Mouse (Mus musculus) CH12.LX (cell line): Measurements from ENCODE around the gene Cbx8. TPM values are rescaled to one million over a fixed set of nuclear protein-coding genes. Genes with fewer than 3 reads are reported as not detected.

ENCODE experiments used
- DNase-seq: peaks from one replicate; pipeline ENCODE4 v3.0.0-alpha.2; 2013; ENCODE audit errors: extremely low read depth
- H3K27ac ChIP-seq: 2 replicates; pipeline ENCODE4 v1.5.1; 2012; ENCODE audit warnings: low read depth, mild to moderate bottlenecking, control low read depth, moderate library complexity; ENCODE audit not compliant: insufficient read depth
- H3K27me3 ChIP-seq: replicated peaks from 2 replicates; pipeline ENCODE3; 2012; ENCODE audit warnings: inconsistent platforms
- H3K36me3 ChIP-seq, 2 experiments: replicated peaks in 1 of 2; 2 replicates each; pipeline versions ENCODE3 to v1.6.1; 2012; ENCODE audit warnings: inconsistent platforms in 1 of 2, low read length in 1 of 2, mild to moderate bottlenecking in 1 of 2, mixed read lengths in 1 of 2, moderate library complexity in 1 of 2; ENCODE audit not compliant: control insufficient read depth in 1 of 2, insufficient read depth in 1 of 2
- H3K4me1 ChIP-seq, 2 experiments: 2 replicates each; pipeline ENCODE4 v1.6.1; 2012; ENCODE audit warnings: inconsistent platforms in 1 of 2, moderate library complexity in 1 of 2; ENCODE audit not compliant: insufficient read depth in 2 of 2, control insufficient read depth in 1 of 2
- H3K4me2 ChIP-seq: 2 replicates; pipeline ENCODE4 v1.6.1; 2012; ENCODE audit warnings: low read depth, mild to moderate bottlenecking, control low read depth; ENCODE audit not compliant: poor library complexity, insufficient read depth, severe bottlenecking
- H3K4me3 ChIP-seq, 3 experiments: fragments of 150-350 bp in 1 of 3; sonication (generic) in 1 of 3; replicated peaks in 1 of 3; 2 replicates each; pipeline versions ENCODE3 to v1.5.1; 2011 to 2012; ENCODE audit warnings: low read depth in 2 of 3, low read length in 2 of 3, mild to moderate bottlenecking in 2 of 3, moderate library complexity in 2 of 3, control low read depth in 1 of 3, improper control_type of control experiment in 1 of 3, inconsistent platforms in 1 of 3, mixed read lengths in 1 of 3; ENCODE audit not compliant: poor library complexity in 1 of 3
- H3K79me2 ChIP-seq: replicated peaks from 2 replicates; pipeline ENCODE4 v1.6.1; 2012; ENCODE audit warnings: mild to moderate bottlenecking, moderate library complexity; ENCODE audit not compliant: control insufficient read depth, poor library complexity, insufficient read depth, severe bottlenecking; ENCODE audit errors: extremely low read depth
- H3K9ac ChIP-seq: 2 replicates; pipeline ENCODE4 v1.6.1; 2012; ENCODE audit warnings: low read depth, mild to moderate bottlenecking, control low read depth, moderate library complexity; ENCODE audit not compliant: insufficient read depth
- H3K9me3 ChIP-seq: replicated peaks from 2 replicates; pipeline ENCODE3; 2012; ENCODE audit warnings: low read length, inconsistent platforms, mixed read lengths
- BHLHE40 ChIP-seq: IDR thresholded peaks from 2 replicates; pipeline ENCODE4 v1.6.1; 2011; ENCODE audit warnings: mild to moderate bottlenecking, low read depth, low read length, improper control_type of control experiment
- CHD1 ChIP-seq: IDR thresholded peaks from 2 replicates; pipeline ENCODE4 v1.6.1; 2012; ENCODE audit warnings: low read depth, low read length, improper control_type of control experiment, inconsistent platforms
- CHD2 ChIP-seq: IDR thresholded peaks from 2 replicates; pipeline ENCODE4 v1.6.1; 2011; ENCODE audit warnings: low read length, improper control_type of control experiment
- CTCF ChIP-seq, 2 experiments: IDR thresholded peaks in 1 of 2; conservative IDR thresholded peaks in 1 of 2; 2 replicates each; pipeline ENCODE4 v1.5.1; 2011 to 2012; ENCODE audit warnings: low read depth in 2 of 2, low read length in 2 of 2, improper control_type of control experiment in 1 of 2, inconsistent platforms in 1 of 2, mild to moderate bottlenecking in 1 of 2, moderate library complexity in 1 of 2
- E2F4 ChIP-seq: IDR thresholded peaks from 2 replicates; pipeline ENCODE4 v1.6.1; 2011; ENCODE audit warnings: low read depth, low read length, improper control_type of control experiment; ENCODE audit not compliant: insufficient replicate concordance
- ELF1 ChIP-seq: IDR thresholded peaks from 2 replicates; pipeline ENCODE4 v1.6.1; 2014; ENCODE audit warnings: low read depth, mild to moderate bottlenecking, inconsistent platforms, low read length, improper control_type of control experiment
- EP300 ChIP-seq: IDR thresholded peaks from 2 replicates; pipeline ENCODE4 v1.6.1; 2011; ENCODE audit warnings: low read length, improper control_type of control experiment
- ETS1 ChIP-seq: conservative IDR thresholded peaks from 2 replicates; pipeline ENCODE4 v1.6.1; 2012; ENCODE audit warnings: low read depth, mild to moderate bottlenecking, inconsistent platforms, low read length, improper control_type of control experiment, moderate library complexity
- GABPA ChIP-seq: IDR thresholded peaks from 2 replicates; pipeline ENCODE4 v1.6.1; 2012; ENCODE audit warnings: low read depth, low read length, improper control_type of control experiment, inconsistent platforms; ENCODE audit not compliant: insufficient replicate concordance
- HCFC1 ChIP-seq: IDR thresholded peaks from 2 replicates; pipeline ENCODE4 v1.6.1; 2012; ENCODE audit warnings: low read depth, mild to moderate bottlenecking, inconsistent platforms, low read length, improper control_type of control experiment
- IRF4 ChIP-seq: IDR thresholded peaks from 2 replicates; pipeline ENCODE4 v1.6.1; 2014; ENCODE audit warnings: low read depth, mild to moderate bottlenecking, inconsistent platforms, low read length, improper control_type of control experiment
- JUN ChIP-seq: IDR thresholded peaks from 2 replicates; pipeline ENCODE4 v1.6.1; 2011; ENCODE audit warnings: low read depth, mild to moderate bottlenecking, low read length, improper control_type of control experiment, moderate library complexity; ENCODE audit not compliant: insufficient read depth
- JUND ChIP-seq: conservative IDR thresholded peaks from 2 replicates; pipeline ENCODE4 v1.6.1; 2011; ENCODE audit warnings: low read depth, low read length, improper control_type of control experiment
- KAT2A ChIP-seq: IDR thresholded peaks from 2 replicates; pipeline ENCODE4 v1.6.1; 2012; ENCODE audit warnings: low read length, improper control_type of control experiment, inconsistent platforms; ENCODE audit not compliant: insufficient replicate concordance
- MAFK ChIP-seq: IDR thresholded peaks from 2 replicates; pipeline ENCODE4 v1.6.1; 2011; ENCODE audit warnings: low read length, improper control_type of control experiment; ENCODE audit not compliant: insufficient replicate concordance
- MAX ChIP-seq: IDR thresholded peaks from 2 replicates; pipeline ENCODE4 v1.6.1; 2011; ENCODE audit warnings: low read length, improper control_type of control experiment
- MEF2A ChIP-seq: IDR thresholded peaks from 2 replicates; pipeline ENCODE4 v1.6.1; 2014; ENCODE audit warnings: low read depth, mild to moderate bottlenecking, inconsistent platforms, low read length, improper control_type of control experiment, borderline replicate concordance
- MXI1 ChIP-seq: IDR thresholded peaks from 2 replicates; pipeline ENCODE4 v1.6.1; 2011; ENCODE audit warnings: mild to moderate bottlenecking, low read depth, low read length, improper control_type of control experiment
- MYC ChIP-seq: IDR thresholded peaks from 2 replicates; pipeline ENCODE4 v1.6.1; 2011; ENCODE audit warnings: low read depth, mild to moderate bottlenecking, improper control_type of control experiment, low read length
- NELFE ChIP-seq: IDR thresholded peaks from 2 replicates; pipeline ENCODE4 v1.6.1; 2011; ENCODE audit warnings: low read depth, low read length, improper control_type of control experiment
- NRF1 ChIP-seq: IDR thresholded peaks from 2 replicates; pipeline ENCODE4 v1.6.1; 2014; ENCODE audit warnings: low read depth, mild to moderate bottlenecking, inconsistent platforms, low read length, improper control_type of control experiment, moderate library complexity
- PAX5 ChIP-seq: IDR thresholded peaks from 2 replicates; pipeline ENCODE4 v1.6.1; 2012; ENCODE audit warnings: low read length, inconsistent platforms, mixed read lengths
- POLR2A ChIP-seq: IDR thresholded peaks from 2 replicates; pipeline ENCODE4 v1.6.1; 2011; ENCODE audit warnings: low read depth, mild to moderate bottlenecking, improper control_type of control experiment, low read length
- POLR2AphosphoS2 ChIP-seq: IDR thresholded peaks from 2 replicates; pipeline ENCODE4 v1.6.1; 2011; ENCODE audit warnings: low read depth, low read length, improper control_type of control experiment
- RAD21 ChIP-seq: IDR thresholded peaks from 2 replicates; pipeline ENCODE4 v1.6.1; 2011; ENCODE audit warnings: low read depth, mild to moderate bottlenecking, low read length, improper control_type of control experiment, moderate library complexity
- RCOR1 ChIP-seq: conservative IDR thresholded peaks from 2 replicates; pipeline ENCODE4 v1.6.1; 2012; ENCODE audit warnings: low read depth, mild to moderate bottlenecking, inconsistent platforms, low read length, improper control_type of control experiment
- SIN3A ChIP-seq: IDR thresholded peaks from 2 replicates; pipeline ENCODE4 v1.6.1; 2012; ENCODE audit warnings: low read length, improper control_type of control experiment, inconsistent platforms
- SMC3 ChIP-seq: IDR thresholded peaks from 2 replicates; pipeline ENCODE4 v1.6.1; 2011; ENCODE audit warnings: low read depth, low read length, improper control_type of control experiment
- TBP ChIP-seq: conservative IDR thresholded peaks from 2 replicates; pipeline ENCODE4 v1.6.1; 2011; ENCODE audit warnings: low read depth, low read length, improper control_type of control experiment
- TCF12 ChIP-seq: IDR thresholded peaks from 2 replicates; pipeline ENCODE4 v1.6.1; 2014; ENCODE audit warnings: low read depth, mild to moderate bottlenecking, inconsistent platforms, low read length, improper control_type of control experiment
- UBTF ChIP-seq: IDR thresholded peaks from 2 replicates; pipeline ENCODE4 v1.6.1; 2012; ENCODE audit warnings: low read depth, mild to moderate bottlenecking, inconsistent platforms, low read length, improper control_type of control experiment, moderate library complexity
- USF1 ChIP-seq: IDR thresholded peaks from 2 replicates; pipeline ENCODE4 v1.6.1; 2014; ENCODE audit warnings: low read depth, mild to moderate bottlenecking, inconsistent platforms, low read length, improper control_type of control experiment
- USF2 ChIP-seq: conservative IDR thresholded peaks from 2 replicates; pipeline ENCODE4 v1.6.1; 2011; ENCODE audit warnings: low read depth, low read length, improper control_type of control experiment
- ZC3H11A ChIP-seq: IDR thresholded peaks from 2 replicates; pipeline ENCODE4 v1.6.1; 2012; ENCODE audit warnings: low read depth, mild to moderate bottlenecking, inconsistent platforms, low read length, improper control_type of control experiment
- ZKSCAN1 ChIP-seq: IDR thresholded peaks from 2 replicates; pipeline ENCODE4 v1.6.1; 2012; ENCODE audit warnings: low read depth, inconsistent platforms, low read length, improper control_type of control experiment, borderline replicate concordance
- ZMIZ1 ChIP-seq: IDR thresholded peaks from 2 replicates; pipeline ENCODE4 v1.6.1; 2012; ENCODE audit warnings: low read depth, mild to moderate bottlenecking, inconsistent platforms, low read length, improper control_type of control experiment
- ZNF384 ChIP-seq: IDR thresholded peaks from 2 replicates; pipeline ENCODE4 v1.6.1; 2012; ENCODE audit warnings: low read depth, low read length, improper control_type of control experiment, inconsistent platforms
- dilution Hi-C: fragments of 300-500 bp; cut with MboI; formaldehyde crosslinking; loops from 2 replicates; pipeline ENCODE4 v1.14.3; 2020; ENCODE audit warnings: low sequenced_read_pairs; ENCODE audit not compliant: extremely low pct_unique_long_range_greater_than_20kb, extremely low pct_ligation_motif_present
- in situ Hi-C: fragments of 300-500 bp; cut with MboI; formaldehyde crosslinking; loops from 3 replicates; pipeline ENCODE4 v1.14.3; 2019; ENCODE audit warnings: low sequenced_read_pairs, low pct_ligation_motif_present, low pct_unique_long_range_greater_than_20kb, mixed read lengths
- polyA plus RNA-seq: library from polyadenylated mRNA; unstranded; fragments of >175 nt; gene quantifications from 2 replicates; pipeline ENCODE4 v1.2.1, GENCODE M21; 2012; ENCODE audit warnings: low read depth; ENCODE audit not compliant: insufficient read length
- total RNA-seq, 2 experiments: library from RNA; depleted of rRNA; stranded (reverse); fragments of 300-350 nt in 1 of 2; fragments of >200 nt in 1 of 2; gene quantifications; 2 replicates each; pipeline ENCODE4 v1.2.3; 2012 to 2014

Gene Cbx8
- total and polyA plus RNA-seq, 3 experiments, result 6.0 to 10.2 (median 6.2) TPM

GRCm38 (mm10) chr11:119053738-119054350 lies 13.1 kb upstream of the Cbx8 start:
- H3K4me1 ChIP-seq, result peaks cover 25 to 70% of the 10 kb centered on the region in 2 experiments
- DNase-seq, result no peak
- H3K79me2 ChIP-seq, result no peaks in the 10 kb centered on the region
- peaks cover 30% of the 10 kb centered on the region for H3K9me3 ChIP-seq
- peak overlapping the region; percentile 94 for H3K4me2 ChIP-seq
- H3K4me3 ChIP-seq, result peak overlapping the region in 2 of 3 experiments; percentile 0 to 20
- dilution Hi-C loops (no loop called here), in situ Hi-C loops (loop anchor here (5.0 kb wide), 2 partner anchors 38 to 133 kb away; no protein-coding TSS in a partner anchor)
- TF ChIP-seq PAX5 (no peak), TCF12 (no peak), MAFK (no peak), NRF1 (peak; percentile 74), IRF4 (no peak), MEF2A (no peak), ZKSCAN1 (no peak), SMC3 (no peak), ZNF384 (no peak), GABPA (no peak), JUN (no peak), CHD1 (no peak), MYC (0 out of 2 replicates have a peak, but pooled peaks have one; percentile 10), ZC3H11A (no peak), USF1 (no peak), MXI1 (peak; percentile 44), ZMIZ1 (0 out of 2 replicates have a peak, but pooled peaks have one; percentile 20), POLR2AphosphoS2 (no peak), EP300 (no peak), RCOR1 (no peak), E2F4 (no peak), HCFC1 (no peak), SIN3A (peak; percentile 34; the same call in 1 of the 2 replicates), UBTF (no peak), MAX (no peak), USF2 (no peak), ELF1 (no peak), JUND (no peak), KAT2A (no peak), ETS1 (no peak), NELFE (no peak), CHD2 (no peak), CTCF (conservative IDR thresholded peaks at IDR 0.05 in 1 of 2, IDR thresholded peaks at IDR 0.05 in 1 of 2; ENCODE audit: low read depth in 2 of 2, low read length in 2 of 2) (0 out of 4 replicates have a peak, but pooled peaks of 1 of the 2 experiments have one; percentile 10), RAD21 (no peak), POLR2A (no peak), BHLHE40 (no peak; the same call in none of the 2 replicates), TBP (no peak)
- peaks cover 98% of the 10 kb centered on the region for H3K27me3 ChIP-seq
- no peak overlapping the region for H3K27ac ChIP-seq
- H3K36me3 ChIP-seq, result no peaks in the 10 kb centered on the region
- H3K9ac ChIP-seq, result peak overlapping the region; percentile 2; the same call in 1 of the 2 replicates
